Mouse (Mus musculus) gastrocnemius, postnatal 10 days (tissue): ENCODE results near the gene Nfatc4. TPM values are rescaled to one million over a fixed set of nuclear protein-coding genes. Genes with fewer than 3 reads are reported as not detected.
A peak's percentile ranks its signal among the peaks of the same experiment; 100 is the strongest.

ENCODE experiments used
- DNase-seq: peaks from one replicate; pipeline ENCODE4 v3.0.0; 2021; ENCODE audit warnings: mixed read lengths
- total RNA-seq, 2 experiments: library from RNA; stranded (reverse); gene quantifications; 2 replicates each; pipeline ENCODE4 v1.2.3; 2021

Nfatc4 gene
- total RNA-seq, 2 experiments from 2014 or later = 9.3 to 14.8 TPM

GRCm38 (mm10) chr14:55853621-55854285 lies 30.8 kb downstream of the Nfatc4 start, which contains the start of gene Nynrin:
TSS of gene Nynrin (plus strand) at chr14:55854010.
- peak; percentile 70 for DNase-seq

GRCm38 (mm10) chr14:55854406-55855100 lies 31.6 kb downstream of the Nfatc4 start:
- DNase-seq = no peak

- DNase-seq = peak; percentile 43
Observed at GRCm38 (mm10) chr14:55855101-55855561, 32.2 kb downstream of the Nfatc4 start.

- DNase-seq = no peak
Observed at GRCm38 (mm10) chr14:55857588-55857987, 34.6 kb downstream of the Nfatc4 start.

GRCm38 (mm10) chr14:55862186-55862585 lies 39.2 kb downstream of the Nfatc4 start:
- DNase-seq = no peak

- DNase-seq = no peak
Observed at GRCm38 (mm10) chr14:55862970-55863369, 40.0 kb downstream of the Nfatc4 start.

- peak; percentile 77 for DNase-seq
Observed at GRCm38 (mm10) chr14:55863773-55864172, 40.8 kb downstream of the Nfatc4 start.

GRCm38 (mm10) chr14:55866962-55867361 lies 44.0 kb downstream of the Nfatc4 start:
- peak; percentile 65 for DNase-seq

- DNase-seq = no peak
Observed at GRCm38 (mm10) chr14:55868230-55869026, 45.5 kb downstream of the Nfatc4 start.

- no peak for DNase-seq
Observed at GRCm38 (mm10) chr14:55869538-55869937, 46.6 kb downstream of the Nfatc4 start.

- DNase-seq = no peak
Observed at GRCm38 (mm10) chr14:55872039-55872438, 49.1 kb downstream of the Nfatc4 start.

GRCm38 (mm10) chr14:55872551-55872950 lies 49.6 kb downstream of the Nfatc4 start:
- no peak for DNase-seq

GRCm38 (mm10) chr14:55873242-55873713 lies 50.3 kb downstream of the Nfatc4 start:
- no peak for DNase-seq

GRCm38 (mm10) chr14:55873714-55874683 lies 51.1 kb downstream of the Nfatc4 start:
- peak; percentile 81 for DNase-seq

- no peak for DNase-seq
Observed at GRCm38 (mm10) chr14:55877469-55878315, 54.7 kb downstream of the Nfatc4 start.

- no peak for DNase-seq
Observed at GRCm38 (mm10) chr14:55878316-55878940, 55.5 kb downstream of the Nfatc4 start.

GRCm38 (mm10) chr14:55879623-55880022 lies 56.7 kb downstream of the Nfatc4 start:
- peak; percentile 69 for DNase-seq

GRCm38 (mm10) chr14:55880982-55881381 lies 58.0 kb downstream of the Nfatc4 start:
- DNase-seq = no peak

- no peak for DNase-seq
Observed at GRCm38 (mm10) chr14:55882171-55882641, 59.3 kb downstream of the Nfatc4 start.
